Mouse (Mus musculus): Measurements from ENCODE around the gene Cdca7l. TPM values are rescaled to one million over a fixed set of nuclear protein-coding genes. Genes with fewer than 3 reads are reported as not detected.
"Not testable (repeated sequence)": the region's sequence is repeated elsewhere in the genome, so short reads cannot be mapped to it uniquely, and the experiment has no call there.

The Cdca7l gene
- total RNA-seq, 2 experiments from 2014 or later = 1.8 to 2.1 TPM

DNA sequence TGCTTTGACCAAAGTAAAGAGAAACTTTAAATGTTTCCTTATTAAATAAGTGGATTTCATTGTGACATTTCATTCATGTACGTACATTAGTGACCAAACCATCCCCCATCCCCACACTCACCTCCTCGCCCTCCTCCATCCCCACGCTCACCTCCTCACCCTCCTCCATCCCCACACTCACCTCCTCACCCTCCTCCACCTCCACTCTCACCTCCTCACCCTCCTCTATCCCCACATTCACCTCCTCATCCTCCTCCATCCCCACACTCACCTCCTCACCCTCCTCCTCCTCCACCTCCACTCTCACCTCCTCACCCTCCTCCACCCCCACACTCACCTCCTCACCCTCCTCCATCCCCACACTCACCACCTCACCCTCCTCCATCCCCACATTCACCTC lies 57.2 kb downstream of the Cdca7l start:
- no peak for DNase-seq (ENCODE audit: low spot score in 2 of 2)

DNA sequence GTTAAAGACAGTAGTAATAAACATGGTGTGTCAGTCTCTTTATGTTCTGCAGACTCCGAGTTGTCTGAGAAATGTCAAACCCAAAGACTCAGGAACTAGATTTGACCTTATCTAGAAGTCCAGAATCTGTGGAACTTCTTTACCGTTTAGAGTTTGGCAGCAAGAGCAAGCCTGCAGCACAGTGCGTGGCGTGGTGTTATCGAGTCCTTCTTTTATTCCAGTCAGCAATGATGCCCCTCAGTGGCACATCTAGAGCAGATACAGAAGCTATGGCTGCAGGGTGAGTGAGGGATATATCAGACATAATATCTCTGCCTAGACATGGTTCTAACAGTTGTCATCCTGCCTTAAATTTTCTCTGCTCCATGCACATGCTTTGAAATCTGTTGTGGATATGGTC lies 58.6 kb downstream of the Cdca7l start:
- DNase-seq (ENCODE audit: low spot score in 2 of 2) = no peak

- no peak for DNase-seq (ENCODE audit: low spot score in 2 of 2)
These were observed 63.8 kb downstream of the Cdca7l start for GRCm38 (mm10) chr12:117867708-117868564.

DNA sequence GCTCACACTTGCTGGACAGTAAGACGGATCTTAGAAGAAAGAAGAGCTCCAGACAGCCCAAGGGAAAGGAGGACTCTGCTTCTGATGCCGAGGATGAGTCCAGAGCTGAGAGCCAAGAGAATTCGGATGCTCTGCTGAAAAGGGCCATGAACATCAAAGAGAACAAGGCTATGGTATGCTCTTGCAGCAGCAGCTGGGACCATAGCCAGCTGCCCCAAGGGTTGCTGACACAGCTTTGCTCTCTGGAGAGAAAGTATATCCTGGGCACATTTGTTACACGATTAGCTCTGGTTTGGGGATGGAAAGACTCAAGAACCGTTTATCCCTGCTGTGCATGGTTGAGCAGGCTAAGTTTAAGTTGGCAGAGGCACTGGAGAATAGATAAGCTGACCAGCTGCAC lies 68.2 kb downstream of the Cdca7l start:
- no peak for DNase-seq (ENCODE audit: low spot score in 2 of 2)

DNA sequence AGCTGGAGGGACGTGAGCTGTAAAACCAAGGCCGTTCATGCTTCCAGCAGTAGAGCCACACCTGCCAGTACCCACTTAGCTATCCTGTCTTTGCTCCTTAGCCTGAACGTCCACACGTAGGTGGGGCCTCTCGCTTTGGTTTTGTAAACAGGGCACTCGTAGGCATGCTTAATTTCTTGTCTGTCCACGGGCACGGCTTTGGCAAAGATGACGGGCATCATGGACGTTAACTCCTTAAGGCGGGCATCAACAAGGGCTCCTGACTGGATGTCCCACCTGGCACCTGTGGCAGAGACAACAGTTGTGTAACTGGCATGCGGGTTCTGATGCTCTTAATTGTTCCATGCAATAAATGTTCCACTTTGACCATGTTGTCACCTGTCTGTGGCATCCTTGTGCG lies 74.3 kb downstream of the Cdca7l start:
- DNase-seq (ENCODE audit: low spot score in 2 of 2) = no peak

DNA sequence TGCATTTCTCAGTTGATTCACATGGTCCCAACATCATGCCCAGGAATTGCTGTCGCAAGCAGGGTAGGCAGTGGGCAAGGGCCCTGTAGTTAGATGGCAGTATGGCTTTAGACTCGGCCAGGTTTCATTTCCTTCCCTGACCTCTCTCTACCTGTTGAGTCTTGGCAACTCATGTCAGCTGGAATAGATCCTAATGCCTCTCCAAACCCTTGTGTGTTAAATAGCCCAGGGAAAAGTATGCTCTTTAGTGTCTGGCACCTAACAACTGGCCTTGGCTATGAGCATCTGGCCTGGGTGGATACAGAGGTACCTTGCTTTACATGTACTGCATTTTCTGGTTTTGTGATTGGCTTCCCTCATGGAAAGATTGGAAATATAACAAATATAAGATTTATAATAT lies 80.5 kb downstream of the Cdca7l start:
- no peak for DNase-seq (ENCODE audit: low spot score in 2 of 2)

- DNase-seq (ENCODE audit: low spot score in 2 of 2) = no peak
These were observed 83.3 kb downstream of the Cdca7l start for GRCm38 (mm10) chr12:117887422-117887821.

- not testable (repeated sequence) for DNase-seq (ENCODE audit: low spot score in 2 of 2)
These were observed 96.7 kb downstream of the Cdca7l start for GRCm38 (mm10) chr12:117900798-117901197.

DNA sequence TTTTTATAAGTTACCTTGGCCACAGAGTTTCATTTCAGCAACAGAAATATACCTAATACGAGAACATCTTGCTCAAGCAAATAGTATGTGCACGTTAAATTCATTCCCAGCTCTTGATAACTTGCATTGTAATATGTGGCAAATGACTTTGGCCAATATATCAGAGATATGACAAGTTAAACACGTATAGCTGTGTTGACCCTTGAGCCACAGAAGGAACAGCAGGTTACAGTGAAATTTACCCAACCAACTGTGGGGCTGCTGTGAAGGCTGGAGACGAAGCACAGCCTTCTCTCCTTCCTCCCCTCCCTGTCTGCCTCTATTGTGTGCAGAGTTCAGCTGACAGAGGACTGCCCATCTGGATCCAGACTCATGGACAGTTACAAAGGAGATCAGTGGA lies 97.3 kb downstream of the Cdca7l start:
- DNase-seq (ENCODE audit: low spot score in 2 of 2) = not testable (repeated sequence)

DNA sequence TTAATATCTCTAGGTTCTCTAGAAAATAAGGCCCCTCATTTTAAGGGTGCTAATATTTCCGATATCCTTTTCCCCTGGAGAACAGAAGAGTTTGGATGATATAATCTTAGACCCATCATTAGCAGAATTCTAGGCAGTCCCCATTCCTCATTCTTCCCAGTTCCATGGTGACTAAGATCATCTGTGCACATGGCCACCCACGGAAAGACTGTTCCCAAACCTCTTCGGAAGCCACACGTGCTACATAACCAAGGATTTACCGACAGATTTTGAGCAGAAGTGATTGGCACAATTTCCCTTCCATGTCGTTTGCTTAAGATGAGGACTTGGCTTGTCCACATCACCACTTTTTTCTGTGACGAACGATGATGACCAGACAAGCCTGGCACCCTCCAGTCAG lies 99.6 kb downstream of the Cdca7l start:
- no peak for DNase-seq (ENCODE audit: low spot score in 2 of 2)

DNA sequence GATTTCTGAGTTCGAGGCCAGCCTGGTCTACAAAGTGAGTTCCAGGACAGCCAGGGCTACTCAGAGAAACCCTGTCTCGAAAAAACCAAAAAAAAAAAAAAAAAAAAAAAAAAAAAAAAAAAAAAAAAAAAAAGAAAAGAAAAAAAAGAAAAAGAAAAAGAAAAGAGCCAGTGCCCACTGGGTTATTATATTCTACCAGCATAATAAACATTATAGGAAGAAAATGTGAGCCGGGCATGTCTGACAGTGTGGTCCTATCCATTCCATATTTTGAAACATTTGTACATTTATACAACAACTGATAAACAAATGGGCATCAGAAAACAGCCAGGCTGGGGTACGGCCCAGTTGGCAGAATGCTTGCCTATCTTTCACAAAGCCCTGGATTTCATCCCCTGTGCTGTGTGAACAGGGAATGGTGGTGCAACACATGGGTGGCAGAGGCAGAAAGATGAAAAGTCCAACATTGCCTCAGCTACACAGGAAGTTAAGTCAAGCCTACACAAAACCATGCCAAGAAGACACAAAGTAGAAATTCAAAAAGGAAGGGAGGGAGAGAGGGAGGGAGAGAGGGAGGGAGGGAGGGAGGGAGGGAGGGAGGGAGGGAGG lies 101.2 kb downstream of the Cdca7l start:
- DNase-seq (ENCODE audit: low spot score in 2 of 2) = peak in 1 of 2 experiments; percentile 13

- DNase-seq (ENCODE audit: low spot score in 2 of 2) = no peak
These were observed 107.3 kb downstream of the Cdca7l start for GRCm38 (mm10) chr12:117911396-117911795.

GRCm38 (mm10) chr12:117914613-117915245 lies 110.6 kb downstream of the Cdca7l start:
- no peak for DNase-seq (ENCODE audit: low spot score in 2 of 2)

- no peak for DNase-seq (ENCODE audit: low spot score in 2 of 2)
These were observed 111.9 kb downstream of the Cdca7l start for GRCm38 (mm10) chr12:117915826-117916588.

All from layer of hippocampus, postnatal 10 days (tissue).